Mouse (Mus musculus): Measurements from ENCODE around the gene Atf4. TPM values are rescaled to one million over a fixed set of nuclear protein-coding genes. Genes with fewer than 3 reads are reported as not detected.

Gene Atf4
- total RNA-seq, 4 experiments from 2014 or later: 130 to 146 (median 141) TPM

- DNase-seq (ENCODE audit: low spot score in 2 of 2): no peak
Observed at GRCm38 (mm10) chr15:80280646-80281045, 25.7 kb downstream of the Atf4 start.

GRCm38 (mm10) chr15:80286851-80287415 is 31.9 kb downstream of the Atf4 start, which contains the start of gene Cacna1i:
Gene Cacna1i (plus strand): TSS chr15:80287238.
- no peak for DNase-seq (ENCODE audit: low spot score in 2 of 2)

- no peak for DNase-seq (ENCODE audit: low spot score in 2 of 2)
Observed at GRCm38 (mm10) chr15:80288036-80288435, 33.1 kb downstream of the Atf4 start.

- peak; percentile 32 to 42 for DNase-seq (ENCODE audit: low spot score in 2 of 2)
Observed at GRCm38 (mm10) chr15:80289436-80289835, 34.5 kb downstream of the Atf4 start.

GRCm38 (mm10) chr15:80297146-80297545 is 42.2 kb downstream of the Atf4 start:
- no peak for DNase-seq (ENCODE audit: low spot score in 2 of 2)

- DNase-seq (ENCODE audit: low spot score in 2 of 2): no peak
Observed at GRCm38 (mm10) chr15:80303779-80304178, 48.8 kb downstream of the Atf4 start.

- no peak for DNase-seq (ENCODE audit: low spot score in 2 of 2)
Observed at GRCm38 (mm10) chr15:80304188-80304587, 49.2 kb downstream of the Atf4 start.

GRCm38 (mm10) chr15:80306146-80306545 is 51.2 kb downstream of the Atf4 start:
- no peak for DNase-seq (ENCODE audit: low spot score in 2 of 2)

Other genes starting within 250 kb of the Atf4 start
- 10 to 100 TPM in 3 of 4 experiments, 1 to 10 TPM in 1; 8.3 to 16.9 (median 12.9) TPM for gene Pdgfb, start 240.2 kb upstream of the Atf4 start, total RNA-seq (2022)
- 10 to 100 TPM; 54.5 to 72.8 (median 61.1) TPM for gene Syngr1, start 163.8 kb upstream of the Atf4 start, total RNA-seq (2022)
- gene Rpl3, start 163.3 kb upstream of the Atf4 start, total RNA-seq (2022): 10 to 100 TPM; 23.1 to 56.7 (median 39.7) TPM
- gene Tab1, start 122.1 kb upstream of the Atf4 start, total RNA-seq (2022): 10 to 100 TPM; 11.5 to 13.6 (median 12.8) TPM
- 1 to 10 TPM in 1 of 4 experiments, under 1 TPM in 3; 0.29 to 1.1 (median 0.75) TPM for gene Mgat3, start 81.5 kb upstream of the Atf4 start, total RNA-seq (2022)
- 10 to 100 TPM; 25.6 to 28.6 (median 26.4) TPM for gene Mief1, start 21.2 kb upstream of the Atf4 start, total RNA-seq (2022)
- 10 to 100 TPM in 2 of 4 experiments, 1 to 10 TPM in 2; 3.3 to 22.6 (median 9.7) TPM for gene AC140267.1, start 19.3 kb upstream of the Atf4 start, total RNA-seq (2022)
- gene Rps19bp1, start 9.1 kb downstream of the Atf4 start, total RNA-seq (2022): 10 to 100 TPM; 12.2 to 15.4 (median 12.8) TPM
- 1 to 10 TPM in 1 of 4 experiments, under 1 TPM in 3; 0.15 to 1.9 (median 0.38) TPM for gene Cacna1i, start 32.1 kb downstream of the Atf4 start, total RNA-seq (2022)